Mouse (Mus musculus) T-helper 17 cell (primary cell): ENCODE results near the gene Vmn1r22.
"Not testable (repeated sequence)": the region's sequence is repeated elsewhere in the genome, so short reads cannot be mapped to it uniquely, and the experiment has no call there.

ENCODE experiments used
- in situ Hi-C, 2 experiments: fragments of 300-600 bp; cut with MboI, MseI; formaldehyde crosslinking; loops; 1 replicate in 1 of 2; 2 replicates in 1 of 2; pipeline ENCODE4 v1.15.1; 2025; ENCODE audit warnings: high pct_unique_total_duplicates in 2 of 2

Gene Vmn1r22

DNA sequence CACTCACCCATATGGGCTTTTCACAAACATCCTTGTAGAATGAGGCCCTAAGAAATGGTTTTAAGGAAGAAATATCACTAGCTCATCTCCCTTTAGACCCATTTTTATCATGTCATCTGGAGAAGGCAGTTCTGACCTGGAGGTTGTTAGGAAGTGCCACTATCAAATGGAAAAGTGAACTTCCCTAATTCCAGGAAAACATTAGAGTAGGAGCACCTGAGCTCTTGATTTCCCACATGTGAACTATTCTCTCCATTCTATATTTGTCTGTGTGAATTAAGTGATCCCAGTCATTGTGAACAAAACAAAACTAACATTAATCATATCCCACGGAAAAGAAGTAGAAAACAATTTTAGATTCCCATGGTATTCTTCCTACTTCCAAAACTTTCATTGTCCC is at the start of gene Vmn1r22:
Gene Vmn1r22, minus strand, starts transcription at position 101 of the 400 bp plus-strand sequence.
- in situ Hi-C loops, result no loop called here

DNA sequence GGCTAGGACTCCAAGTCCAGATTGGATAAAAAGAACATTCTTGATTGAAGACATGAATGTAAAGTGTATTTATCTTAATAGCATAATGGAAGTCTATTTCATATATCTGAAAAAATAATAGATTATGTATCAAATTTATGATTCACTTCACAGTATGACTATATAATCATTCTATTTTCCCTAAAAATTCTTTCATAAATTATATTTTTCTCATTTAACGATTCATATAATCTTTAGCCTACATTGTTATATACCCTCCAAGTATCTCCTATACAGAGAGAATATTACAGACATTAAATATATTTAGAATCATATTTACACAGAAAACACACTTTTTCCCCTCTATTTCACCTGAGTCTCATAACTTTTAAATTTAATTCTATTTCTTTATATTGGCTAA is 18.9 kb upstream of the Vmn1r22 start, which contains the start of gene Vmn1r23:
Gene Vmn1r23, minus strand, starts transcription at position 101 of the 400 bp plus-strand sequence.
- in situ Hi-C loops, result no loop called here

- in situ Hi-C loops, result no loop called here
These were observed 48.5 kb downstream of the Vmn1r22 start for GRCm38 (mm10) chr6:57859043-57860042.

DNA sequence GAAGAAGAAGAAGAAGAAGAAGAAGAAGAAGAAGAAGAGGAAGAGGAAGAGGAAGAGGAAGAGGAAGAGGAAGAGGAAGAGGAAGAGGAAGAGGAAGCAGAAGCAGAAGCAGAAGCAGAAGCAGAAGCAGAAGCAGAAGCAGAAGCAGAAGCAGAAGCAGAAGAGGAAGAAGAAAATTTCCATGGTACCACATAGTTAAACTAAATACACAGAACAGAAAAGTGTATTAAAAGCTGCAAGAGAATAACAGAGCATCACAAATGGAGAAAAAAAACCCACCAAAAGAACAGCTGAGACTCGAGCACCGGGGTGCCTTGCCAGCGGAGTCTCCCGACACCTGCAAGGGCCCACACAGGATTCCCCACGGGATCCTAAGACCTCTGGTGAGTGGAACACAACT is 56.7 kb downstream of the Vmn1r22 start:
- in situ Hi-C loops, result not testable (repeated sequence)

- in situ Hi-C loops, result no loop called here
These were observed 57.5 kb downstream of the Vmn1r22 start, which contains the start of gene Vmn1r21 for GRCm38 (mm10) chr6:57850286-57850685. Vmn1r21 (minus strand) TSS chr6:57850343.
